Mouse (Mus musculus) CD4-positive, CD25-positive, alpha-beta regulatory T cell, adult 2 months (primary cell): ENCODE results near the gene Col23a1.

Source experiments
- DNase-seq: peaks from one replicate; pipeline ENCODE4 v3.0.0-alpha.2; 2012; ENCODE audit warnings: low read depth, low spot score

Col23a1 gene

DNA sequence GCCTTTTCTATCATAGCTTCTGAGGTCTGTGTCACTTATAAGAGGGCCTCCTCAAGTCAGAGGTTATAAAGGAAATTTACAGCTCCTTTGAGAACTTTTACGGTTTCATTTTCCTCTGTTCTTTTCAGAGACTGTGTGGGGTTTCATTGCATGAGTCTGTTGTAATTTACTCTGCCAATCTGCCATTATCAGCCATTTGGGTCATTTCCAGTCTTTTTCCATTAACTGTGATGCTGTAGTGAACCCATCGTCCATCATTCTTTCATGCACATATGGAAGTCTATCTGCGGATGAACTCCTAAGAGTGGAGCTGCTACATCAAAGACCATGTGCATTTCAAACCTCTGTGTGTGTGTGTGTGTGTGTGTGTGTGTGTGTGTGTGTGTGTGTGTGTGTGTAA lies 192.5 kb downstream of the Col23a1 start:
- no peak for DNase-seq

DNA sequence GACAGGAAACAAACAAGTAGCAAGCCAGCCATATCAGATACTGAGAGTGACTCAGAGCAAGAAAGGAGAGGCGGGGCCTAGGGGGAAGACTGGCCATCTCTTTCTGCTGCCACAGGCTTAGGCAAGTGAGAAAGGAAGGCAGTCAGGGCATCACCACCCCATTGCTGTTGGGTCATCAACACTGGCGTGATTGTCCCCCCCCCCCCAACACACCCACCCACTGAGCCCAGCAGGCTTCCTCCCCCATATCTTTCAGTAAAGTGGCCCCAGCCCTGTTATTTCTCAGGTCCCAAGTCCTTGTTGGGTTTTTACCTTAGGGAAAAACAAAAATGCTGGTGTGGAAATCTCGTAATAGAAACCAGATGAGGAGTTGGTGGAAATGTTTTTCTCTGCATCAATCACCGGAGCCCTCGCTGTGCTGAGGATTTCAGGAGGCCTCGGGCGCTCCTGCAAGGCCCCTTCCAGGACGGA lies 195.4 kb downstream of the Col23a1 start:
- peak; percentile 27 for DNase-seq

DNA sequence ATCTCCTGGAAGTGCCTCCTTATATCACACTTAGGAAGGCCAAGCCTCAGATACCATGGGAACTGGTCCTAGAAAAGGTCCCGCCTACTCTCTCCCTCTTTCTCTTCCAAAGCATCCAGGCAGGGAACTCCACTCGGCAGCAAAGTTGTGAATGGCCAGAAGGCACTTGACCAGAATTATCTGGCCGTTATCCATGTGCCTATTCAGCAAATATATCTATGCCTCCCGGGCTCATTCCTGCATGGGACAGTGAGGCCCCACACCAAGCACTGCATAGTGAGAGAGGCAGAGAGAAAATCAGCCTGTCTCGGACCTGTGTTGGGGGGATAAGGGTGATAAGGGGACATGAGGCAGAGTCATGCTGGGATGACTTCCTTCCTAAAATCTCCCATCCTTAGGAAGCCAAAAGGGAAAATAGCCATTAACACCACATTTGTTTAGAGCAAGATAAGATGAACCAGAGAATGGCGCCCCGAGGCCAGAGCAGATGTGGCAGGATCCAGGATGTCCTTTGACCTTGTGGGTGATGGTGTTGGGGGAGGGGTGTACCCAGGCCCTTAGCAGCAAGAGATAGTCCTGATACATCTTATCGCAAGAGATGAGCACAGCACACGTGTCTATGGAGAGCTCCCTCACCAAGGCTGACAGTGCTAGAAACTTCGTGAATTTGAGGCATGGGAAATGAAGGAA lies 196.2 kb downstream of the Col23a1 start:
- DNase-seq: no peak

DNA sequence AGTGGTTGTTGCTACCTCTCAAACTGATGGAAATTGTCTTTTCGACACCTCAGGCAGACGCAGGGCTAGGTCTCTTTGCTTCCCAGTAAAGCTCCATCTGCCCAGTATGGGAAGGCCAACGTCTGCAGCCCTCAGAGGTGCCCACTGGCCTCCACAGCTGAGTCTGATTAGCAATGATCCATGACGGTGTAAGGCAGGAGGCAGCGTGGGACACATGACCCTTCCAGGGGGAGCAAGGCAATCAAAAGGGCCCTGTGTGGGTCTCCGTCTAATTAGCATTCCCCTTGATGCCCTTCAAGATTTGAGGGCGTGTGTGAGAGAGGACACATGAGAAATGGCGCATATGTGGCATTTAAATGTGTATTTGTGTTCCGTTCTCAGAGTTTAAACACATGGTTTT lies 199.1 kb downstream of the Col23a1 start:
- no peak for DNase-seq

DNA sequence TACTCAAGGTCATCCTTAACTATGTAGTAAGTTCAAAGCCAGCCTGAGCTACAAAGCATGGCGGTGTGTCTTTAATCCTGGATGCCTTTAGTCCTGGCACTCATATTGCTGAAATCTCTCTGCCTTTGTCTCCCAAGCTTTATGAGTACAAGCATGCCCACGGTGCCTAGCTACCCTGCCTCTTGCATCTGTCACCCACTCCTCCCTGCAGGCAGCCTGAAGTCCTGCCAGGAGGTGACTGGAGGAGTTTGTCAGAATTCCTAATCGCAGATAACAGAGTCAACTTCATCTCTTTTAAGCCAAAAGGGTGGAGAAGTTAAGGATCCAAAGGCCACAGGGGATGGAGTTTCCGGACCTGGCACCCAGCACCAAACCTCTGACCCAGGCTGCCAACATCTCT lies 203.7 kb downstream of the Col23a1 start:
- DNase-seq: no peak

DNA sequence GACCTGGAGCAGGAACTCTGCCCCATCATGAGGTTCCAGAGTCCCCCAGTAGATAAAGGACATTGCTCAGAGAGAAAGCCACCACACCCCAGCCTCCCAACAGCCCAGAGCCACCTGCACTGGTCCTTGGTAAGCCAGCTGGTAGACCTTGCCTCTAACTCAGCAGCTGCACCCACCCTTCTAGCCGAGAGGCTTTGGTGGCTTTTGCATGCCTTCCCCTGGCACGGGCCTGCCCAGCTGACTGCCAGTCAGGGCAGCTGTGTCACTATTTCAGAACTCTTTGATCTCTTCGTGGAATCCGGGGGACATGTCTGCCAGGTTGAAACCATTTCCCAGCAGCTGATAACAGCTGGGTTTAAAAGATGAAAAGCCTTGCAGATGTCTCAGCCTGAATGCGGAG lies 204.5 kb downstream of the Col23a1 start:
- DNase-seq: no peak

DNA sequence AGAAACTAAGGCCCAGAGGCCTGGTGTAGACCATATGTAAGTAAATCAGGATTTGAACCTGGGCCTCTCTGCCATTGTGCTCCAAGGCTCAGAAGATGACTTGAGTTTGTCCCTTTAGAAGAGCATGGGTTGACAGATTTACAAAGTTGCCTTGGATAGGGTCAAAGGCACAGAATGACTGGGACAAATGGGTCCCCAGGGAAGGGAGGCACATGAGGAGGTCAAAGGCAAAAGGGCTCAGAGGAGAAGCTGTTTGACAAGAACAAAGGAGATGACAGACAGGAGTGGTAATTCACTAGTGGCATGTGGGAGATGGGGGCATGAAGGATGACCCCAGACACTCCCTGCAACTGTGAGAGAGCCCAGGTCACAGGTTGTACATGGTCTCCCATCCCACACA lies 210.1 kb downstream of the Col23a1 start:
- DNase-seq: no peak

DNA sequence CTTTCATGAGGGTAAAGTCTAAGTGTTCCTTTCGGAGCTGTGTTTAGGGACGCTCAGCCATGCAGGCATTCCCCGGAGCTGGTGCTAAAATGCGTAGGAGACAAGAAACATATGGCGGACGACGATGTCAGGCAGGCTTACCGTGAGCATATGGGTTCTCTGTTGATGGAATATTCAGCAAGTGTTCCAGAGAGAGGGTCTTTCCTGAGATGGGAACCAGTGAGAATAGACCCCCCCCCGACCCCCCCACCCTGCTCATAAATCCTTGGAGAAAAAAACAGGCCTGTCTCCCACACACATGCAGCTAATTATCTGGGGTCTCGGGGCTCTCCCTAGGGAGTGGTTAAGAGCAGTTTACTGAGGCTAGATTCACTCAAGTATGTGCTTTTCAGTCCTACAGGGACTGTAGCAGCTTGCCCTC lies 212.7 kb downstream of the Col23a1 start:
- DNase-seq: no peak

DNA sequence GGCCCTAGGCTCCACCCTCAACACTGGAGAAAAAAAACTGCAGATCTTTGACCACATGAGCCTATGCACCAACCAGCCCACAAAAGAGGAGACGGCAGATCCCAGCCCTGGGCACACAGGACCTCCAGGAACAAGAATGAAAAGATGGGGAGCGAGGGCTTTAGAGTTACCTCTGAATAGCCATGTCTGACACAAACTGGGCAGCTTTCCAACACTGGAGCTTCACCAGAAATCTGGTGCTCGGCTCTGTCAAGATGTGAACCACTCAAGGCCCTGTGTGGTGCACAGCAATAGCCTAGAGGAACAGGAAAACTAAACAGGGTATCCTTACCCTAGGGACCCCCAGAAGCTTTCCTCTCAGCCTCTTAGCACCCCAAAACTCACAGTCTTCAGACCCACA lies 215.2 kb downstream of the Col23a1 start:
- no peak for DNase-seq

DNA sequence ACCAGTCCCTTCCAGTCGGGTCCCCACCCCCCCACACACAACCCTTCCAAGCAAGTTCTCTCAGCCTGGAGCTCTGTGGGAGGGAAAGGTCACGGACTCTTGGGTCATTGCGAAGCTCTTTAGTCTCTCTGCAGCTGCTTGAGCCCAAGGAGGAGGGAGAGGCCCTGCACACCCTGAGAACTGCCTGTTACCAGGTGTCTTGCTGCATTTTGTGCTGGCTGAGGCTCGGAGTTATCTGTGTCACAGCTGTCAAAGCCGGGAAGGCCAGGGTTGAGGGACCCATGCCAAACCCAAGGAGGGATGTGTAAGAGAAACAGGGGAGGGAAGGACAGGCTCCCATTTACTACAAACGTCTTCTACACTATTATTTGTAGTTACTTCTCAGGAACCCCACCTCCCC lies 218.3 kb downstream of the Col23a1 start:
- no peak for DNase-seq

DNA sequence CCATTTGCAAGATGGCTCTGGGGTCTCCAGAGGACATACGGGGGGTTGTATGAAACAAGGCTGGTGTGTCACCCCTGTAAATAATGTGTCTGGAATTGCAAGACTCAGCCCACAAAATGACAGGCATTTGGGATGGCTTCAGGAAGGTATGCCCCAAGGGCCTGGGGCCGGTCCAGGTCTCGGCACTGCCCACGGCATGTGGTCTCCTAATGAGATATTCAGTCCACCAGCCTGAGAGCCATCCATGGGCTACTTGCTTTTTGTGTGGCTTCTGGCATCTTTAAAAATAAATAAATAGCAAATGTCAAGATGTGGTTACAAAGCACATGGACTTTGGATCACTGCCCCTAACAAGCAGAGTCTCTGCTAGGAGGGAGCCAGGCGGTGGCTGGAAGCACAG lies 219.5 kb downstream of the Col23a1 start:
- DNase-seq: no peak

DNA sequence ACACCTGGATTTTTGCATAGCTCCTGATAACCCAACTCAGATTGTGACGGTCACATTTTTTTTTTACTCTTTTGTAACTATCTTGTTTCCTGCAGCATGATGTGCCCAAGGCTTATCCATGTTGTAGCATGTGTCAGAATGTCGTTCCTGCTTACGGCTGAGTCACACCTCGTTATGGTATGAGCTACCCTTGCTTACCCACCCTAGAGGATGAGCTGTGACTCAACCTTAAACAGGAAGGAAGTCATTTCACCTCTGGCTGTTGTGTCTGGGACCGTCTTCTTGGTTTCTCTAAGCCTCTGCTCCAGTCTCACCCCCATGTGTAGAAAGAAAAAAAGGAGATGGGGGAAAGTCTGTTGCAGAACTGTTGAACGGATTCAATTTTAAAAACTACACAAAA lies 223.3 kb downstream of the Col23a1 start:
- DNase-seq: no peak

DNA sequence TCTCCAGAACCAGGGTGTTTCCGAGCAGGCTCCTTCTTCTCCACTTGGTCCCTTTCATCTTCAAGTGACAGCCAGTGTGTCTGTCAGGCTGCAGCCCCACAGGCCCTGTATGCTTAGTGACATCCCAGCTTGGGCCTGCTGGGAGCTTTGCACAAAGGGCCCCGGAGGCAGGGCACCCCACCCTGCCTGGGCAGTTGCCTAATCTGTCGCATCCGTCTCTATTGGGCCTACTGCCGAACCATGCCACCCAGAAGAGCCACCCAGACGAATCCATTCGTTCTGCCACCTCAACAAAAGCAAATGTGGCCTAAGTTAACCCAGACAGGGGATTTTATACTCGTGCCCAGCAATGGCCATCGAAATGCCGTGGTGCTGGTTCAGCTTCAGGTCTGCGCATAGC lies 225.6 kb downstream of the Col23a1 start:
- no peak for DNase-seq

DNA sequence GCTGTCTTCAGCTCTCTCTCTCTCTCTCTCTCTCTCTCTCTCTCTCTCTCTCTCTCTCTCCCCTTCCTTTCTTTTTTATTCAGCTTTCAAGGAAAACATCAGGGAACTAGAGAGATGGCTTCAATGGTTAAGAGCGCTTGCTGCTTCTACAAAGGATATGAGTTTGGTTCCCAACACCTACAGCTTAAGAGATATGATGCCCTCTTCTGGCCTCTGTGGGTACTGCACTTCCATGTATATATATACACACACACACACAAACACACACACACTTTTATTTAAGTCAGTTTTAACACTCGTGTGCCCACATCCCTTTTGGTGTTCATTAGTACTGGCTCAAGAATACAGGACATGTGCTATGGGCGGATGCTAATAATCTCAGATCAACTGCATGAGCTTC lies 228.4 kb downstream of the Col23a1 start:
- DNase-seq: peak; percentile 25

DNA sequence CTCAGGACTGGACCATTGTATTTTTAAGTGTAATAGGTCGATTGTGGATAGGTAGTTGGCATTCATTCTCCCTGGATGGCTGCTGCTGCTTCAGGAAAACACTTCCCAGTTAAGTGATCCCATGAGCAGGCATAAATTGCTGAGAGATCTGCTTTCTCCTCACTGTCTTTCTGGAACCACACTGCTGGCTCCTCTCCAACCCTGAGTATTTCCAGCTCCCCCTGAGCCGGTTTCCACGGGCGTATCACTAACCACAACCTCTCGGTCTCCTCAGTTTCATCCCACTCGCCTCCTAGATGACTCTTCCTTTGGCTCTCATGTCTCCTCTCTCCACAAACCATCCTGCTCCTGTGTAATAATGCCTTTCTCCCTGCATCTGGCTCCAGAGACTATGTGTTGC lies 228.9 kb downstream of the Col23a1 start:
- DNase-seq: no peak

DNA sequence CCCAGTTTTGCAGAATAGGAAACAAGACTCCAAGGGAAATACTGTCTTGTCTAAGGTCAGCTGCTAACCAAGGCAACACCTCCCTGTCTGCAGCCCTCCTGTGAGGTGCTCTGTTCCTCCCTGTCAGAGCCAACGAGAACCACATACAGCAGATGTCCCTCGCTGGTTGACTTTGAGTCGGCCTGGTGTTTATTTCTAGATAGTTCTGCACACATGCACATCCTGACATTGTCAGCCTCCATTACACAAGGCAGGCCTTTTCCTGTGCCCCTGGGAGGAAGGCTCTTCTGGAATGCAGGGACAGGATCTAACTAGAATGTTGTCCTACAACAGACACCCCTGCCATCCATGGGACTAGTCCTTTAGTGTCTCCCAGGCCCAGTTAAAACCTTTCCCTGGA lies 231.7 kb downstream of the Col23a1 start:
- no peak for DNase-seq

DNA sequence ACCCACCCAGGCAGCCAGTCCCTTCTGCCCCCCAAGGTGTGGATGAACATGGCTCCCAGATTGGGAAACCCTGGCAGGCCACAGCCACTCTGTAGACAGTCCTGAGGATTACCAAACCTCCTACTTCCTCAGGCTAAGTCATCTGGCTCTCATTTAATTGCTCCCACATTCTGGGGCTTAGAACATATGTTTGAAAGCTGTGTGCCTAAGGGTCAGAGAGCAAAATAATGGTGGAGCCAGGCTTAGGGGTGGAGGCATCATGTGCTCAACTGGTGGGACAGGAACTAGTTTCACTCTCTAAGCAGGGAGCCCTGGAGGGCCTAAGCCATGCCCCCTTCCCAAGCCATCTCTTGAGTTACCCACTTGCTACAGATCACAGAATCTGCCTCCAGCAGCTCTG lies 233.5 kb downstream of the Col23a1 start:
- DNase-seq: no peak

DNA sequence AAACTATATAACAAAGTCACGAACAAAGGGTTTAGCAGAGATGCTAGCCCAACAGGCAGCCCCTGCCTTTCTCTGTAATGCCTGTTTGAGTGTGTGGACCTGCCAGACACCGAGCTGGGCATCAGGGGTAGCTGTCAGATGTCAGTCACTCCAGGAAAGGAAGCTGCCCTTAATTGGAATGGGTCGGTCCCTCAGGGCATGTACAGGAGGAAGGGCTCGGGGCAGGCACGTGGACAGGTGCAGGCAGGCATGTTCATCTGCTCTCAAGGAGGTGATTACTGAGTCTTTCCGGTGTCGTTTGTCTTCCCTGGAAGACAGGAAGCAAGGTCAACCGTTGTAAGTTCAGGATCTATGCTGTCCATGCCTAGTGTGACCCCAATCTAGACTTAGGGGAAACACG lies 233.9 kb downstream of the Col23a1 start:
- DNase-seq: no peak

DNA sequence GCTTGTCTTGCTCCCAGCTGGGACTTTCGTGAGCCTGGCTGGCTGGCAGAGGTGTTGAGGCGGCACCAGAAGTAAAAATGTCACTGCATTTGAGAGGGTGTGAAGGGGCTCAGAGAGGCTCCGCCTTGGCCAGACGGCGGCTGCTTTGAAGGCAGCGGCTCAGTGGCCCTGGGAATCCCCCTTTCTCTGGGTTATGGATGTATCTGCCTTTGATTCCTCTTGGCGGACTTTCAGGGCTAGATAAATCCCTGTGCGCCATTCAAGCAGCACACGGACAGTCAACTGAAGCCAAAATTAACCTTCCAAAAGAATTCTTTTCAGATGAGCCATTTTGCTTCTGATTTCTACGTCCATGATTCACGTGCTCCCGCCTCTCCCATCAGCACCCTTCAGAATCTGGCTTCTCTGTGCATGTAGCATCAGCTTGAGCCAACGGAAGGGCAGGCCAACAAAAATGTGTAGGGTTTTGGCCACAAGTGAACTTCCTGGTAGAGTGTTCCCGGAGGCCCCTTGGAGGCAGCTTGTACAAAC lies 237.0 kb downstream of the Col23a1 start:
- DNase-seq: no peak

DNA sequence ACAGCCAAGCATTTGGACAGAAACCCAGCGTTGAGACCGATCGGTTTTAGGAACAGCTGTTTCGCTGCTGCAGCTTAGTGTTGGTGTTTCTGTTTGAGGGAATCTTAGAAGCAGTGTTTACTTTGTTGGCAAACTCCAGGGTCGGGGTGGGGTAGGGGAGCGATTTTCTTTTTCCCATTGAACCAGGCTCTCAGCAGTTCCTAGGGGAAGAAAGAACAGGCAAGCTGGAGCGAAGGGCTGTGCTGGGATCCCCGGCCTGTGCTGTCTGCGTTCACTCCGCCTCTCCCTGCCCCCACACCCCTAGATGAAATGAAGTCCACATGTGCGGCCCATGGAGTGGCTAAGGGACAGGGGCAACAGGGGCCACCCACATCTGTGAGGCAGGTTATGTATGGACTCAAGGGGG lies 243.4 kb downstream of the Col23a1 start:
- DNase-seq: no peak

DNA sequence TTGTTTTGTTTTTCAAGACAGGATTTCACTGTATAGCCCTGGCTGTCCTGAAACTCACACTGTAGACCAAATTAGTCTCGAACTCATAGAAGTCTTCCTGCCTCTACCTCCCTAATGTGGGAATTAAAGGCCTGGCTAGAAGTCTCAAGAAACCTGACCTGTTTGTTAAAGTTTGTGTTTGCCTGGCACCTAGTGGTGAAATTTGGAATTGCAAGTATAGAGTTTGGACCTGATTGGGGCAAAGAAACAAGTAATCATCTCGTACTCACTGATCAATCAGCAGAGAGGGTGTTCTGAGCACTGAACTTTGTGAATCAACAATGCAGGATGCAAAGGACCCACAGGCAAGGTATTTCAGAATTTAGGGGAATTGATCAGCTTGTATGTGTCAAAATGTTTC lies 244.6 kb downstream of the Col23a1 start:
- peak; percentile 76 for DNase-seq

DNA sequence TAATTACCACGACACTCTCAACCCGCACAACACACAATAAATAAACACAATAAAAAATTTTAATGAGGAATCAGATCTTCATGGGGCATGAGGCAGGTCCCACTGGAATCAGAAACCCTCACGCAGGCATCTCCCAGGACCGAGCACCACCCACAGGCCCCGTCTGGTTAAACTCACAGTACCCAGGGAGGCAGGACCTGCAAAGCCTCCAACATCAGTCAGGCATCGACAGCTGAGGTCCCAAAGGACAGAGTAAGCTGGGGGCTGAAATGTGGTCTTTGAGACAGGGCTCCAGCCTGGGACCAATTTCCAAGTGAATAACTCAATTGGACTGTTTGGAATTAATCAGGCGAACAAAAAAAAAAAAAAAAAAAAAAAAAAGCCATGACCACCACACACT lies 248.7 kb downstream of the Col23a1 start:
- DNase-seq: no peak

DNA sequence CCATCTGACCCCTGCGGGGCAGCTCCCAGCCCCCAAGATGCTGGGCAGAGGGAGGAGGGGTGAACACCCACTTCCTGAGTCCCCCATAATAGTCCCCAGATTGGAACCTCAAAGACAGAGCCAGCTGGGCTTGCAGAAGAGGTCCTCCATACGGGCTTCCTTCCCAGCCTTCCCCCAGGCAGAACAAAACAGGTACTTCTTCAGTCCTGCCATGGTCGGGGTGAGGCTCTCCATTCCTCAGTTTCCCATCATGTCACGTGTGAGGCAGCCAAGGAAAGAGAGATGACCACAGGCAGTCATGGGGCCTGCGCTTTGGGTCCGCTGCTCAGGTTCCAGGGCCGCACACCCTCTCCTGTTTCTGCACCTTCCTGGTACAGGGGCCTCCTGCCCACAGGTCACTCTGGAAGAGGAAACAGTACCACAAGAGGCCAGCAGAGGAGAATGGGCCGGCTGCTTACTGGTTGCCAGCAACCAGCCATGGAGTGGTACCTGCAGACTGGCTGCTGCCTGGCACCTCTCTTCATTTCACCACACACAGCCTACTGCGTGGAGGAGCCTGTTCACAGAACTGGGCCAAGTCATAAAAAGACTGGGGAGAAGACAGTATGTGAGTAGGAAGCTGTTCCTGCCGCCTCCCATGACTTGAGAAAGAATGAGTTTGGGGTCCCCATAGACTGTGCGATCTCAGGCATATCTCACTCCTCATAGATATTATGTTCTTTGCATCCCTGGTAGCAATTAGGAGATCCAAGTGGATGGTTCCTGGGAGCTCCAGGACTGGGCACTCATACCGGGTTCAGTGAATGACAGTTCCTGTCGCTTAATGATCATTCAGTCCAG lies 249.4 kb downstream of the Col23a1 start:
- peak; percentile 29 for DNase-seq
